Mouse (Mus musculus): ENCODE measurements around the gene Upk3b. TPM values are rescaled to one million over a fixed set of nuclear protein-coding genes. Genes with fewer than 3 reads are reported as not detected.
"Not testable (repeated sequence)": the region's sequence is repeated elsewhere in the genome, so short reads cannot be mapped to it uniquely, and the experiment has no call there.

The Upk3b gene
- total RNA-seq, 2 experiments from 2014 or later = not detected

DNA sequence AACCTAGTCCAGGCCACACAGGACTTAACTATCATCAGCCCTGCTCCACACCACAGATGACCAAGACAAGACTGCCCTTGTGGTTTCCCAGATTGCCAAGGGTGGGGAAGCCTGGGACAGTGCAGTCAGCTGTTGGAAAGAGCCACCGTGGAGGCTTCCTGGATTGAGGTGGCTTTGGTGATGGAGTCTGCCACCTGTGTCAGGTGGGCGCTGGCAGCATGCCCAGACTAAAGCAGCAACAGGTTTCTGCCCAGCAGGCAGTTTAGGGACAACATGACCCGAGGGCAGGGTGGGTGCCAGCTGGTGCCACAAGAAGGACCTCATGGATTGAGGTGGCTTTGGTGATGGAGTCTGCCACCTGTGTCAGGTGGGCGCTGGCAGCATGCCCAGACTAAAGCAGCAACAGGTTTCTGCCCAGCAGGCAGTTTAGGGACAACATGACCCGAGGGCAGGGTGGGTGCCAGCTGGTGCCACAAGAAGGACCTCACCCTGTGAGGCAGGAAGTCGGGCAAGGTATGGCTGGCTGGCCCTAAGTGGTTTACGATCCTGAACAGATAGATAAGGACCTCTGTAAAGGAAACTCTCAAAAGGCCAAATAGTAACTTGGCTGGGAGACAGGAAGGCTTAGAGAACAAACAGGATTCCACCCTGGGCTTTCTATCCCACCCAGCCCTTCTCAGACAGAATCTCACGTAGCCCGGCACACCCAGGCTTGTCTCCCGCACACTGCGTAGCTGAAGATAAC, 28.3 kb downstream of the Upk3b start:
- DNase-seq; intact Hi-C loops (cut with DNase I): not testable (repeated sequence)

DNA sequence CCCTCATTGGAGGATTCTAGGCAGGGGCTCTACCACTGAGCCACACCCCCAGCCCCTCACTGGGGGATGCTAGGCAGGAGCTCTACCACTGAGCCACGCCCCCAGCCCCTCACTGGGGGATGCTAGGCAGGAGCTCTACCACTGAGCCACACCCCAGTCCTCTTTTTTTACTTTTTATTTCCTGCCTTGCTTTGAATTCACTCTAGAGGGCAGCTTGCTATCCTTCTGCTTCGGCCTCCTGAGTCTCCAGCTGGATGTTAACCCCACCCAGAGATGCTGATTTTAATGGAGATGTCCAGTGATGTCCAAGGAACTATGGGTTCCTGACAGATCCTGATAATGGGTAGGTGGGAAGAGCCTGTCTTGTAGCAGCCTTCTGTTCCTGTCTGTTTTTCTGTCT, 31.1 kb downstream of the Upk3b start:
- intact Hi-C loops (cut with DNase I) = no loop called here
- DNase-seq = no peak

DNA sequence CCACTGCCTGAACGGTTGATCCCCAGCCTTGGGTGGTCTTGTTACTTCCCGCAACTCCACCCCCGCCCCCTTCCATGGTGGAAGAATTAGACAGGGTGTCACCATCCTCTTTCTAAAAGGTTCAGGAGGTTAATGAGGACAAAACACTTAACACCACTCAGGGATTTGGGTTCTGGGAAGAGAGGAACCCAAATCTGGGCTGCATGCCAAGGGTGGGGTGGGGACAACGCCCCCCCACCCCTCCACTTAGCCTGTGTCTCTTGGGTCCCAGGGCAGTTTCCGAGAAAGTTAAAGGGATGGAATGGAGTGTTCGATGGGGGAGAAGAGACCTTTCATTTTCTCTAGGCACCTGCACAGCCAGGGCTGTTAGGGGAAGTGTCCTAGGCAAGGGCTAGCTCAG, 34.8 kb downstream of the Upk3b start:
- intact Hi-C loops (cut with DNase I) = no loop called here
- no peak for DNase-seq

DNA sequence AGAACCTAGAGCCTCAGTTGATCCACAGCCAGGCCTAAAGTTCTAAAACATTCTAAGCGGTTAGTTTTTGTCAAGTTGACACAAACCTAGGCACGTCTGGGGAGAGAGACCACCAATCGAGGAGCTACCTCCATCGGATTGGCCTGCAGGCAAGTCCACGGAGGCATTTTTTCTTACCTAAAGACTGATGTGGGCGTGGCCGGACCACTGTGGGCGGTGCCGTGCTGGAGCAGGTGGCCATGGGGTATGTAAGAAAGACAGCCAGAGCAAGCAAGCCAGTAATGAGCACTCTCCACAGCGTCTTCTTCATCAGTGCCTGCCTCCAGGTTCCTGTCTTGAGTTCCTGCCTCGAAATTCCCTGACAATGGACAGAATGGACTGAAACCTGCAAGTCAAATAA, 35.2 kb downstream of the Upk3b start:
- intact Hi-C loops (cut with DNase I) = no loop called here
- no peak for DNase-seq

DNA sequence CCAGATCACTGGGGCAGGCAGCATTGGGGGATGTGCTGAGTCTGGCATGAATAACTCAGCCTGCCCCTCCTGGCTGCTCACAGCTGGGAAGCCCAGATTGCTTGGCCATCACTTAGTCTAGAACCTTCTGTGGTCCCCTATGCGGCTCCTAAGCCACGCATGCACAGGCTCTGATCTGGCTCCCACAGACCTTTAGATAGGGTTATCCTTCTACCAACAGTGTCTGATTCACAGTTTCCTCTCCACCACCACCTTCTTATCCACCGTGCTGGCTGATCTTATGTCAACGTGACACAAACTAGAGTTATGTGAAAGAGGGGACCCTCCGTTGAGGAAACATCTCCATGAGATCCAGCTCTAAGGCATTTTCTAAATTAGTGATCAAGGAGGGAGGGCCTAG, 36.8 kb downstream of the Upk3b start:
- intact Hi-C loops (cut with DNase I) = no loop called here
- no peak for DNase-seq

DNA sequence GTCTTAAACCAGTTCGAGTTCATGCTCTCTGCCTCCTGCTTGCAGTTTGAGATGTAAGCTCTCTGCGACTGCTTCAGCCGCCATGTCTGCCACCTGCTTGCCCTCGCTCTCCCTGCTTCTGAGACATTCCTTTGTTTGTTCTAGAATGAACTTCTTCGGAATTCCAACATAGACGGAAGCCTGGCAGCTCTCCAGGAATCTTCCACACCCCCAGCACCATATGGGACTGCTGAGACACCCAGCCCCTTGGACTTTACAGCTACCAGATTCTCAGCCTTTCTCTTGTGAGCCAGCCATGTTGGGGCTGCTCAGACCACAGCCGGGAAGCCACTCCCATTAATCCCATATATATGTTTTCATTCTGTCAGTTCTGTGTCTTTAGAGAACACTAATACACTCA, 38.0 kb downstream of the Upk3b start:
- DNase-seq = no peak
- intact Hi-C loops (cut with DNase I) = no loop called here

DNA sequence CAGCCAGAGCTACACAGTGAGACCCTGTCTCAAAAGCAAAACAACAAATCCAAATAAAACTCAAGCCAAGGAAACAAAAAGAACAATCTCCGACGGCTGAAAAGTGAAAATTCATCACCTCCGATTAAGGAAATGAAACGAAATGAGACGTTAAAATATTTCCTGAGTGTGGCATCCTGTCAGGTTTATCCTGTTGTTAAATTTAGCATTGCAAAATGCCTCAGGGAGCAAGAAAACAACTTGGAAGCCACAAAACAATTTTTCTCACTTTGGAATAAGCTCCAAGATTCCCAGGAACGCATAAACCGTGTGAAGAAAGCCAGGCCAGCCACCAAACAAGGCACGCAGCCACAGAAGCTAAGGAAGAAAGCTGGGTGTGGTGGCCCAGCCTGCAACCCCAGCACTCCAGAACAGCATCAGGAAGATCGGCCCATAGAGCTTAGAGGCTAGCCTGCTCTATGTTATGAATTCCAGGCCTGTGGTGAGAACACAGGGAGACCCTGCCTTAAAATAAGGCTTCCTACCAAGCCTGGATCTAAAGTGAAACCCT, 38.8 kb downstream of the Upk3b start:
- no peak for DNase-seq
- intact Hi-C loops (cut with DNase I) = no loop called here

DNA sequence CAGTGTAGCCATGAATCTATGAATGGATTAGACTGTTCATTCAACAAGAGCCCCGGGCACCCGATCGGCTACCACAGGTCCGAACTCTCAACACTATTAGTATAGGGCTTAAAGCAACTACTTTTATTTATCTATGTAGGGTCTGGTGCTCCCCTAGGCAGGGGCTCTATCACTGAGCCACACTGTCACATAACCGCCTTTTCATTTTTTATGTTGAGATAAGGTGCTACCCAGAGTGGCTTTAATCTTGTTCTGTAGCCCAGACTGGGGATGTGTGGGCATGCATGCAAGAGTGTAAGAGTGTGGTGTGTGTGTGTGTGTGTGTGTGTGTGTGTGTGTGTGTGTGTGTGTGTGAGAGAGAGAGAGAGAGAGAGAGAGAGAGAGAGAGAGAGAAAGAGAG, 39.8 kb downstream of the Upk3b start:
- intact Hi-C loops (cut with DNase I) = no loop called here
- no peak for DNase-seq

DNA sequence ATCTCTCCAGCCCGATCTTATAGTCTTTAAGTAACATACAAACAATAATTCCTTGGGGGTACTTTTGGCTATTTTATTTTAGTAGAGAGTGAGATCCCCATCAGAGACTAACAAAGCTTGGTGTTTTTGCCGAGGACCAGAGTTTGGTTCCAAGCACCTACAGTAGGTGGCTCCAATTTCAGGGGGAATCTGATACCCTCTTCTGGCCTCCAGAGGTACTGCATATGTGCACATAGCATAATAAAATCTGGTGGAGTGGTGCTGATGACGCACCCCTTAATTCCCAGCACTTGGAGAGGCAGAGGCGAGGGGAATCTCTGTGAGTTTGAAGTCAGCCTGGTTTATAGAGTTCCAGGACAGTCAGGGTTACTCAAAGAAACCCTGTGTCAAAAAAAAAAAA, 44.0 kb downstream of the Upk3b start:
- intact Hi-C loops (cut with DNase I) = no loop called here
- no peak for DNase-seq

DNA sequence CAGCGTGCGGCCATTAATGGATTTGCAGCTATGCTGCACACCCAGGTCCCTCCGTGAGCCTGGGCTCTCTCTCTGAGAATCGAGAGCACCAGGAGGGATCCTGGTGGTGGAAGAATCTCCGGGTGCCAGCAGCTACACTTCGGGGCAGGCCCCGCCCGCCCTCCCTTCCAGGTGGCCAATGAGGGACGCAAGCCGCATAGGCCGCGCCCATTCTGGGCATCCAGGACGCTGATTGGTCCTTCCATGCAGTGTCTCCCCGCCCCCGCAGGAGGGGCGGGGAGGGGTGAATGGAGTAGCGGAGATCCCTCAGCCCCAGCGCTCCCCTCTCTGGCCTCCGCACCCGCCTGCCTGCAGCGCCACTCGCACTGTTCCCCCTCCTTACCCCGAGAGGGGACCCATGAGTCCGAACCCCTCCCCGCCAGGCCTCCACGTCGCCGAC, 45.4 kb downstream of the Upk3b start, which contains the start of gene Rasa4:
Gene Rasa4, plus strand, starts transcription at position 248 of the 439 bp plus-strand sequence.
- intact Hi-C loops (cut with DNase I) = no loop called here
- peak; percentile 92 to 93 for DNase-seq

DNA sequence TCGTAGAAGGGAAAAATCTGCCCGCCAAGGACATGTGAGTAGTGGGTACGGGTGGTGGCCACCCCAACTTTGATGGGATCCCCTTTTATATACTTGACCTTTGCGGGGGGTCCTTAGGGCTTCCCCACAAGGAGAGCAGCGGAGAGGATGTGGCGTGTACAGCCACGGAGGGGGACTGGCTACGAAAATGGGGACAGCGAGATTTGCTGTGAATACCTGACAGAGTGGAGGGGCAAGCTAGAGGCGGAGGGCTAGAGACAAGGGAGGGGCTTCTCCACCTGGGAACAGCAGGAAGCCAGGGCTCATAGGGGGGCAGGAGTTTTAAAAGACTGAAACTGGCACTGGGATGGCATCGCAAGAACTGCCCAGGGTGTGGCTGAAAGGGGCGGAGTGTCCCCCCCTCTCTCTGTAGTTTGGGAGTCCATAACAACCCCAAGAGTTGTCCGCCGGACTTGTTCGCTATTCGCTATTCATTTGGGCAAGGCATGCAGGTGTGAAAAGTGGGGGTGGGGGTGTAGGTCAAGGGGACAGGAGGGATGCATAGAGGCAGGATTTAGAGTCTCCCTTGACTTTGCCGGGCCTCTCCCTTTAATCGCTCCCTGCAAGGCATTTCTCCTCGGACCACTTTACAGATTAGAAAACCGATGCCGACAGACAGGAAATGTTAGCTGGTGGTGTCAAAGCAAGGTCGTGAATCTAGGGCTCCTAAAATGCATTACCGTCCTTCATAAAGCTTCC, 46.0 kb downstream of the Upk3b start:
- intact Hi-C loops (cut with DNase I) = no loop called here
- DNase-seq = no peak

DNA sequence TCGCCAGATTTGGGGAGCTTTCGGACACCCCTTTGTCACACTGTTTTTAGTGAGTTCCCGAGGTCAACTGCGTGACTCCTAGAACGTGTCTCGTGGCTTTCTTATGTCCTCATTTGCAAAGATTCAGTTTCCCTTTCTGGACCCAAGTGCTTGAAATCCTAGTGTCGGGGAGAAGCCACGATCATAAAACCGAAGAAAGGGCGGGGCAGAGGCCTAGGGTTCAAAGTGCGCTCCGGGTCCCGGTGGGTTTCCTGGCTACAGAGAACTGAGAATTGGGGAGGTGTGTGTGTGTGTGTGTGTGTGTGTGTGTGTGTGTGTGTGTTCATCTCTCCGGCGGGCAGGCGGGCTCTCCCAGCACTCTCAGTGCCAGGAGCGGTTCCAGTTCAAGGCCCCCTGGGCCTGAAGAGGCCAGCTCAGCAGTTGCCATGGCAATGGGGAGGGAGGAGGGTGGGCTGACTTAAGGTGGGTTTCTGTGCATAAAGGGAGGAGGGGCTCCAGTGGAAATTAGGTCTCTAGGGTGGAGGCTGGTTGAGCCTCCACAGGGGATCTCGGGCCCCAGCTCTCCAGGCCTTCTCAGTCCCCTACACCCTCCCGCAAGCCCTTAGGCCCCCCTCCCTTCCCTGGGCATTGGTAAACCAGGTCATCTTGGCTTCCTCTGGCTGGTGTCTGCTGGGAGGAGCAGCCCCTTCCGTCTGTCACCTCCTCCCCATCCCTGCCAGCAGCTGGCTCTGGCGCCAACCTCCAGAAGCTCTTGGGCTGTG, 46.8 kb downstream of the Upk3b start:
- DNase-seq = peak in 1 of 2 experiments; percentile 32
- intact Hi-C loops (cut with DNase I) = no loop called here

DNA sequence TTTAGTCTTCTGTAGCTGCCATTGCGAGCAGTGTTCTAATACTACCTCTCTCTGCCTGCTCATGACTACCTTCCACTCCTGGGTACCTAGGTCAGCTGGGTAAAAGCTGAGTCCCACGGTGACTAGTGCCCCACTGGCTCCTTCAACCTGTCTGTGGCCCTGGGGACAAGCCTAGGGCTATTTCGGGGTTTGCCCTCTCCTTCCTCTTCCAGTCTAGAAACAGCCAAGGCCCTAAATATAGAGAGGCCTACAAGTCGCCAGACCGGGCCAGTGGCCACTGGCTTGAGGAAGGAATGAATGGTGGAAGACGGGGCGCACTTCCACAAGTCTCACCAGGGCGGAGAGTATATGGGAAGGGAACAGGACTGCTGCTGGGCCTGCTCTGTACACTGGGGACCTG, 48.0 kb downstream of the Upk3b start:
- intact Hi-C loops (cut with DNase I) = no loop called here
- no peak for DNase-seq

DNA sequence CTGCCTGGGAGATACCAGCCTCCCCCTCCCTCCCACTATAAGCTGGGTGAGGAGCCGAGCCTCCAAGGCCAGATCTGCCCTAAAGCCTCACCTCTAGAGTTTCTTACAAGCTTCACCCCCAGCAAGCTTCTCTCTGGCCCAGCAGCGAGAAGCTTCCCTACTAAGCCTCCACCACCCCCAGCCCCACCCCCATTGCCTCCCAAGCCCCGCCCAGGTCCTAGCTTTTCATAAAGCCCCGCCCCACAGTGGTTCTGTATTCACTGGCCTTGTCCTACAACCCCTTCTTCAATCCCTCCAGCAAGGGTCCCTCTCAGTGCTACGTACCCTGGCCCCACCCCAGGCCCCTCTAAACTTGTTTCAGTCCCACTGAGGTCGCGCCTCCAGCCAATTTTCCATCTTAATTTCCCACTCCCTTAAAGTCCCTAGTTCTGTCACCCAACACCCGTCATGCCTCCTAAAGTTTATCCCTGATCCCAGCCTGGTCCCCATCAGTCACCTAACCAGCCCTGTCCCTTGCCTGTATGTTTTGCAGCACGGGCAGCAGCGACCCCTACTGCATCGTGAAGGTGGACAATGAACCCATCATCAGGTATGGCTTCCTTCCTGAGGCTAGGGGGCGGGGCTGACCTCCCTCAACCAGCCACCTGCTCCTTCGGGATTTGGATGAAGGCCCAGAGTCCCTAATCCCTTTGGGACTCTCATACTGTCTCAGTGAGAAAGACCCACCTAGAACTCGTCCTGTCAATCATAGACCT, 50.7 kb downstream of the Upk3b start:
- intact Hi-C loops (cut with DNase I) = no loop called here
- DNase-seq = no peak

DNA sequence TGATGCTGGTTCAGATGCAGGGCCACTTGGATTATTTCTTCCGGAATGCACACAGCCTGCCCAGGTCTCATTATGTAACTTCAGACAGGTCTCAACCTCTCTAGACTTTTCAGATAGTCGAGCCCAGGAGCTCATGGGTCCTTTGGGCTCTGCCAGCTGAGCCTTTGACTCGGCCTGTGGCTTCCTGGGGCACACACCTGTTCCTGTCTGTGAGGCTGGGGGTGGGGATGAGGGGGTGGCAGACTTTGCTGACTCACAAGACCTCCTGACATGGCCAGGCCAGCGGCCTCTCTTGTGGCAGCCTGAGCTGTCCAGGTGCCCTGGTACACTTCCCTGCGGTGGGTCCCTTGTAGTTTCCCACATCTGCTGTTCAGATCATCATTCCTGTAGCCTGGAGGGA, 53.6 kb downstream of the Upk3b start:
- intact Hi-C loops (cut with DNase I) = no loop called here

DNA sequence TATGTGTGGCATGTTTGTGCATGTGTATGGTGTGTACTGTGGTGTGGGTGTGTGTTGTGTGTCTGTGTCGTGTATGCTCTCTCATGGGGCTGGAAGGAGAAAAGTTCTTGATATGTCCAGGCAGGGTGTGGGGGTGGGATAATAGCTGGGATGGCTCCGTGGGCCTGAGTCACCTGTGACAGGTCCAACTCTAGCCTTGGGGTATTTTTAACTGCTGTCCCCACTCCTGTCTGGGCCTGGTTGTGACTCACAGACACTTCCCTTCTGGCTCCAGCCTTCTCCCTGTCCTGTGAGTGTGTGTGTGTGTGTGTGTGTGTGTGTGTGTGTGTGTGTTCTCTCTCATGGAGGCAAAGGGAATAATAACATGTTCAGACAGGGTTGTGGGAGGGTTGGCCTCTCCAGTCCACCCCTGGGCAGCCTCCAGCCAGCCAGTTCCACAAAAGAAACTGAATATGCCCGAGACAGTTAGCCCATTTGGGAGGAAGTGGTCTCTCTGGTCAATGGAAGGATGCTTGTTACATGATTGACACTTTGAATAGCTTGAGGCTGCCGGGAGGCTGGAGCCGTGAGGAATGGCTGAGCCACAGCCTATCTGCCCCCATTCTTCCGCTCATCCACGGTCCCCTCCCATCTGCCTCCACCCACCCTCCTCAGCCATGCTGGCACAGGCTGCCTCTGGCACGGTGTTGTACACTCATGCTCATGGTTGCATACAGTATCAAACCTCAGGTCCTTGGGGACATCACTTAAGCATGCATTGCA, 56.1 kb downstream of the Upk3b start:
- DNase-seq = no peak
- intact Hi-C loops (cut with DNase I) = no loop called here

More for the DNA sequence above, 53.6 kb downstream of the Upk3b start:
- DNase-seq = no peak

DNA sequence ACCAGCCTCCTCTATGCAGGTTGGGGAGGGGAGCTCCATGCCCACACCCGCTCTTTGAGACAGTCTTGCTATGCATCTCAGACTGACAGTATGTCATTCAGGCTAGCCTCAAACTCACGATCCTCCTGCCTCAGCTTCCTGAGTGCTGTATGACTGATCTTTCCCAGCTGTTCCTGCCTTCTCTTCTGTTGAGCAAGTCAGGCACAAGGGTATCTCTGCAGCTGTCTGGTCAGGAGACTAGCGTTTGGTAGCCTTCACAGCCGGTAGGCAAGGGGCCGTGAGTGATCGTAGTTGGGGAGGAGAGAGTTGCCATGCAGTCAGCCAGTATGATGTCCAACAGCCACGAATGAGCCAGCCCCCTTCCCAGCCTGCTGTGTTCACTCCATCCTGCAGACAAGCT, 56.8 kb downstream of the Upk3b start:
- DNase-seq = no peak
- intact Hi-C loops (cut with DNase I) = no loop called here
